Mouse (Mus musculus) ES-Bruce4 (cell line): Measurements from ENCODE around the gene Micall1.

Source experiments
- CTCF ChIP-seq: IDR thresholded peaks from one replicate; pipeline ENCODE4 v1.8.1; 2011; ENCODE audit warnings: low read depth, low read length
- POLR2A ChIP-seq: IDR thresholded peaks from one replicate; pipeline ENCODE4 v1.8.1; 2011; ENCODE audit warnings: low read length; ENCODE audit not compliant: insufficient read depth

DNA sequence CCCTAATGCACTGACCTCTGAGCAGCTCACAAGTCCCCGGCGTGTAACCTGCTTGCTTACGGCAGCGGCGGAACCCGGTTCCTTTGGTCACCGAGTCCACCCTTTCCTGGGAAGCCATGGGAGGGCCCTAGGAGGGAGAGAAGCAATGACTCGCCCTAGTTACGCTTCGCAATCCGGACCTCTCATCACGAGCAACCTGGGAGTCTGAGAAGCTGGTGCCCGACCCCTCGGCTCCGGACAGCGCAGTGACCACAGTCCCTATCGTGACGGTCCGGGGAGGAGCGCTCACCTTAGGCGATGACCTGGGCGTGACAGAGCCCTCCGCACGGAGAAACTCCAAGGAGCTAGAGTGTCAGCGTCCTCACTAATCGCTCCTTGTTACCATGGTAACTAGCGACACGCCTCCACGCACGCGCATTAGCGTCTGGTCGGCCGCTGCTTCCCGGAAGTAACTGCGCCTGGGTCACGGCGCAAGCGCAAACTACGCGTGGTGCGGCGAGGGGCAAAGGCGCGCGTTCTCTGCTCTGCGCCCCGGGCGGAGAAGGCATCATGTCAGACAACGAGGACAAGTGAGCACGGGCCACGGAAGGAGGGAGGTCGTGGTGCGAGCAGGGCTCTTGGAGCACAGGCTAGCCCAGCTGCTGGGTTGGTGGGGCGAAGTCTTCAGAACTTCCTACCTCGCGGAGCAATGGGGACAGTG is 32.3 kb downstream of the Micall1 start, which contains the start of the genes Polr2f and 1700088E04Rik:
- TF ChIP-seq CTCF (no peak), POLR2A (peak; percentile 90)
